Mouse (Mus musculus): Measurements from ENCODE around the gene Olfr1115. TPM values are rescaled to one million over a fixed set of nuclear protein-coding genes. Genes with fewer than 3 reads are reported as not detected.

Gene Olfr1115
- polyA plus RNA-seq (2015; fragmentation: Nextera tagmentation; extraction: Ambion mirVana) = not detected in 2 replicates

DNA sequence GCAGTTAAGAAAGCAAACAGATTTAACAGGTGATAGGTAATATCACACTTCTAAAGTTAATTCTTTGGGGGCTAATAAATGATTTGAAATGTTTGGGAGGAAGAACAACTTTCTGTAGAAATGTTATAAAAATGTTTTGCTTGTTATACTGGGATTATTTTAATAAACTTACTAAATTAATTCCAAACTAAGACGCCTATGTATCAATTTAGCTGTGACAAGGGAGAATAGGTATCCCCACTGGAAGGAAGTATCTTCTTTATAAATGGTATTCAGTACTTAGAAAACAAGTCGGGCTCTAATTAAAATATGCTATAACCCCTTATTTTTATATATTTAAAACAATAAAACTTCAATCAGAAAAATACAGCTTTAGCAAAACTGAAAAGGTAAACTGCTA lies at the start of gene Olfr1115:
TSS of gene Olfr1115 (plus strand) at position 301 of the 400 bp plus-strand sequence.

DNA sequence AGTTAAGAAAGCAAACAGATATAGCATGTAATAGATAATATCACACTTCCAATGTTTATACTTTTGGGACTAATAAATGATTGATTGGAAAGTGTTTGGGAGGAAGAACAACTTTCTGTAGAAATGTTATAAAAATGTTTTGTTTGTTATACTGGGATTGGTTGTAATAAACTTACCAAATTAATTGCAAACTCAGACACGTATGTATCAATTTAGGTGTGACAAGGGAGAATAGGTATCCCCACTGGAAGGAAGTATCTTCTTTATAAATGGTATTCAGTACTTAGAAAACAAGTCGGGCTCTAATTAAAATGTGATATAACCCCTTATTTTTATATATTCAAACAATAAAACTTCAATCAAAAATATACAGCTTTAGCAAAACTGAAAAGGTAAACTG lies 39.1 kb upstream of the Olfr1115 start, which contains the start of gene Olfr1113:
TSS of gene Olfr1113 (plus strand) at position 301 of the 400 bp plus-strand sequence.

DNA sequence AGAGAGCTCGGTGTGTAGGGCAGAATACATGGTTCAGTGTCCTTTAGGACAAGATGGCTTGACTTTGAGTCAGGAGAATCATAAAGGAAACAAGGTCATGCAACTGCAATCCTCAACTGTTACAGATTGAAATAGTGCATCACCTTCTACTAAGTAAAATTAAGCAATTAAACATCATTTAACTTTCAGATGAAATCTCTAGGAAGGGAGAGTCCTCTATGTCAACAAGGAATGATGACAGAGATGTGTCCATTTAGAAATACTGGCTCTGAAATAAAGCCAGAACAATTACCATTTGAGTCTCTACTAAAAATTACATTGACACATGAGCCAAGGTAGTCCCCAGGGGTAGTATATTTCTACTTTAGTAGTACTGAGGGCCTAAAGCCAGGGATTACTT lies 19.4 kb downstream of the Olfr1115 start, which contains the start of gene Olfr1116:
TSS of gene Olfr1116 (plus strand) at position 301 of the 400 bp plus-strand sequence.

Small RNA genes within 50 kb of the gene (microRNA-seq; reads per million reads assigned to microRNA genes)
- gene Gm27438 = not detected

Other genes with a start within 250 kb of the Olfr1115 start
- not detected in 2 replicates for gene Olfr1102, start 249.6 kb upstream of the Olfr1115 start, polyA plus RNA-seq (2015; fragmentation: Nextera tagmentation; extraction: Ambion mirVana)
- gene Olfr1104, start 220.9 kb upstream of the Olfr1115 start, polyA plus RNA-seq (2015; fragmentation: Nextera tagmentation; extraction: Ambion mirVana) = not detected in 2 replicates
- not detected in 2 replicates for gene Olfr1105, start 211.5 kb upstream of the Olfr1115 start, polyA plus RNA-seq (2015; fragmentation: Nextera tagmentation; extraction: Ambion mirVana)
- gene Olfr1106, start 195.7 kb upstream of the Olfr1115 start, polyA plus RNA-seq (2015; fragmentation: Nextera tagmentation; extraction: Ambion mirVana) = not detected in 2 replicates
- gene Olfr1107, start 172.2 kb upstream of the Olfr1115 start, polyA plus RNA-seq (2015; fragmentation: Nextera tagmentation; extraction: Ambion mirVana) = not detected in 2 replicates
- not detected in 2 replicates for gene Olfr1109, start 152.0 kb upstream of the Olfr1115 start, polyA plus RNA-seq (2015; fragmentation: Nextera tagmentation; extraction: Ambion mirVana)
- not detected in 2 replicates for gene Olfr259, start 133.4 kb upstream of the Olfr1115 start, polyA plus RNA-seq (2015; fragmentation: Nextera tagmentation; extraction: Ambion mirVana)
- not detected in 2 replicates for gene Olfr1110, start 107.7 kb upstream of the Olfr1115 start, polyA plus RNA-seq (2015; fragmentation: Nextera tagmentation; extraction: Ambion mirVana)
- not detected in 2 replicates for gene Olfr1111, start 95.4 kb upstream of the Olfr1115 start, polyA plus RNA-seq (2015; fragmentation: Nextera tagmentation; extraction: Ambion mirVana)
- gene Olfr1112, start 60.2 kb upstream of the Olfr1115 start, polyA plus RNA-seq (2015; fragmentation: Nextera tagmentation; extraction: Ambion mirVana) = not detected in 2 replicates
- gene Olfr1113, start 39.0 kb upstream of the Olfr1115 start, polyA plus RNA-seq (2015; fragmentation: Nextera tagmentation; extraction: Ambion mirVana) = not detected in 2 replicates
- gene Olfr1116, start 19.5 kb downstream of the Olfr1115 start, polyA plus RNA-seq (2015; fragmentation: Nextera tagmentation; extraction: Ambion mirVana) = not detected in 2 replicates
- not detected in 2 replicates for gene Olfr1118, start 59.6 kb downstream of the Olfr1115 start, polyA plus RNA-seq (2015; fragmentation: Nextera tagmentation; extraction: Ambion mirVana)
- gene Olfr1120, start 106.8 kb downstream of the Olfr1115 start, polyA plus RNA-seq (2015; fragmentation: Nextera tagmentation; extraction: Ambion mirVana) = not detected in 2 replicates
- not detected in 2 replicates for gene Olfr1121, start 121.9 kb downstream of the Olfr1115 start, polyA plus RNA-seq (2015; fragmentation: Nextera tagmentation; extraction: Ambion mirVana)
- gene Olfr1122, start 137.8 kb downstream of the Olfr1115 start, polyA plus RNA-seq (2015; fragmentation: Nextera tagmentation; extraction: Ambion mirVana) = not detected in 2 replicates
- not detected in 2 replicates for gene Olfr1123, start 168.6 kb downstream of the Olfr1115 start, polyA plus RNA-seq (2015; fragmentation: Nextera tagmentation; extraction: Ambion mirVana)
- 0.05 TPM in 1 of 2 replicates, not detected in the other for gene Olfr1124, start 182.3 kb downstream of the Olfr1115 start, polyA plus RNA-seq (2015; fragmentation: Nextera tagmentation; extraction: Ambion mirVana)
- not detected in 2 replicates for gene Olfr1126, start 205.9 kb downstream of the Olfr1115 start, polyA plus RNA-seq (2015; fragmentation: Nextera tagmentation; extraction: Ambion mirVana)
- gene Pramel7, start 249.1 kb downstream of the Olfr1115 start, polyA plus RNA-seq (2015; fragmentation: Nextera tagmentation; extraction: Ambion mirVana) = not detected in 2 replicates

Measured in urinary bladder, postnatal 0 days (tissue).